Mouse (Mus musculus): ENCODE results near the gene Iqcc. TPM values are rescaled to one million over a fixed set of nuclear protein-coding genes. Genes with fewer than 3 reads are reported as not detected.

The Iqcc gene
- polyA plus RNA-seq, 1 experiment from 2014 or later = 25.0 TPM

GRCm38 (mm10) chr4:129608426-129609025 lies 10.4 kb downstream of the Iqcc start:
- no peak overlapping the region for H3K9ac ChIP-seq (replicated peaks; ENCODE audit: low read length)
- H3K27ac ChIP-seq (replicated peaks; ENCODE audit: low read depth, low read length) = peak overlapping the region; percentile 67
- peaks cover 52% of the 10 kb centered on the region for H3K36me3 ChIP-seq (ENCODE audit: control insufficient read depth, insufficient read depth, low read length)
- no peak overlapping the region for H3K4me2 ChIP-seq (ENCODE audit: low read length)
- no peaks in the 10 kb centered on the region for H3K4me1 ChIP-seq (ENCODE audit: control insufficient read depth, insufficient read depth, low read length)
- no peak overlapping the region for H3K4me3 ChIP-seq (replicated peaks; ENCODE audit: low read depth, low read length)
- WGBS = 34% methylated on average over 7 of the region's 7 CpGs
- H3K27me3 ChIP-seq (ENCODE audit: control insufficient read depth, insufficient read depth, low read length) = no peaks in the 10 kb centered on the region
- H3K9me3 ChIP-seq (ENCODE audit: control insufficient read depth, low read length) = no peaks in the 10 kb centered on the region
- DNase-seq (peak; percentile 93), ATAC-seq (ENCODE audit: low FRiP score, low TSS enrichment) (peak; percentile 81; the same call in 1 of the 2 replicates)

GRCm38 (mm10) chr4:129600233-129601158 lies 18.4 kb downstream of the Iqcc start, which contains the start of the genes Eif3i and Tmem234:
Gene Eif3i, minus strand, starts transcription at chr4:129600648.
Gene Tmem234, plus strand, starts transcription at chr4:129600668.
- H3K4me3 ChIP-seq (replicated peaks; ENCODE audit: low read depth, low read length) = peak within 1 kb of the TSS; percentile 98
- peak within 1 kb of the TSS; percentile 88 for H3K4me2 ChIP-seq (ENCODE audit: low read length)
- peak within 1 kb of the TSS; percentile 91 for H3K9ac ChIP-seq (replicated peaks; ENCODE audit: low read length)
- H3K36me3 ChIP-seq (ENCODE audit: control insufficient read depth, insufficient read depth, low read length) = peaks cover 50% of the 10 kb centered on the region
- H3K27ac ChIP-seq (replicated peaks; ENCODE audit: low read depth, low read length) = peak within 1 kb of the TSS; percentile 79
- H3K9me3 ChIP-seq (ENCODE audit: control insufficient read depth, low read length) = no peaks in the 10 kb centered on the region
- no peaks in the 10 kb centered on the region for H3K27me3 ChIP-seq (ENCODE audit: control insufficient read depth, insufficient read depth, low read length)
- under 1% methylated on average over 73 of the region's 74 CpGs for WGBS
- ATAC-seq (ENCODE audit: low FRiP score, low TSS enrichment) (peak; percentile 84), DNase-seq (peak; percentile 91)
- peaks cover 15% of the 10 kb centered on the region for H3K4me1 ChIP-seq (ENCODE audit: control insufficient read depth, insufficient read depth, low read length)

- Histone ChIP-seq H3K27me3 (ENCODE audit: control insufficient read depth, insufficient read depth, low read length) (no peaks in the 10 kb centered on the region), H3K4me1 (ENCODE audit: control insufficient read depth, insufficient read depth, low read length) (peaks cover 7% of the 10 kb centered on the region; the same call in 1 of the 2 replicates), H3K9ac (replicated peaks; ENCODE audit: low read length) (no peak overlapping the region), H3K4me3 (replicated peaks; ENCODE audit: low read depth, low read length) (no peak overlapping the region), H3K36me3 (ENCODE audit: control insufficient read depth, insufficient read depth, low read length) (peaks cover 38% of the 10 kb centered on the region), H3K9me3 (ENCODE audit: control insufficient read depth, low read length) (no peaks in the 10 kb centered on the region), H3K4me2 (ENCODE audit: low read length) (no peak overlapping the region), H3K27ac (replicated peaks; ENCODE audit: low read depth, low read length) (no peak overlapping the region)
- ATAC-seq (ENCODE audit: low FRiP score, low TSS enrichment) (no peak), DNase-seq (no peak)
- 84% methylated on average over 4 of the region's 4 CpGs for WGBS
These were observed 30.0 kb downstream of the Iqcc start for GRCm38 (mm10) chr4:129588865-129589264.

GRCm38 (mm10) chr4:129586943-129587342 lies 32.0 kb downstream of the Iqcc start:
- Histone ChIP-seq H3K4me3 (replicated peaks; ENCODE audit: low read depth, low read length) (no peak overlapping the region), H3K36me3 (ENCODE audit: control insufficient read depth, insufficient read depth, low read length) (peaks cover 19% of the 10 kb centered on the region), H3K27ac (replicated peaks; ENCODE audit: low read depth, low read length) (no peak overlapping the region), H3K27me3 (ENCODE audit: control insufficient read depth, insufficient read depth, low read length) (no peaks in the 10 kb centered on the region), H3K4me1 (ENCODE audit: control insufficient read depth, insufficient read depth, low read length) (peaks cover 7% of the 10 kb centered on the region; the same call in 1 of the 2 replicates), H3K9ac (replicated peaks; ENCODE audit: low read length) (no peak overlapping the region), H3K9me3 (ENCODE audit: control insufficient read depth, low read length) (no peaks in the 10 kb centered on the region), H3K4me2 (ENCODE audit: low read length) (no peak overlapping the region)
- ATAC-seq (ENCODE audit: low FRiP score, low TSS enrichment) (no peak), DNase-seq (no peak)
- 31% methylated on average over 1 of the region's 1 CpGs for WGBS

GRCm38 (mm10) chr4:129585773-129586172 lies 33.1 kb downstream of the Iqcc start:
- ATAC-seq (ENCODE audit: low FRiP score, low TSS enrichment) = no peak
- H3K27ac ChIP-seq (replicated peaks; ENCODE audit: low read depth, low read length) = no peak overlapping the region
- no peak overlapping the region for H3K4me2 ChIP-seq (ENCODE audit: low read length)
- H3K4me3 ChIP-seq (replicated peaks; ENCODE audit: low read depth, low read length) = no peak overlapping the region
- no peak for DNase-seq
- peaks cover 7% of the 10 kb centered on the region; the same call in 1 of the 2 replicates for H3K4me1 ChIP-seq (ENCODE audit: control insufficient read depth, insufficient read depth, low read length)
- WGBS = 82% methylated on average over 9 of the region's 9 CpGs
- no peaks in the 10 kb centered on the region for H3K27me3 ChIP-seq (ENCODE audit: control insufficient read depth, insufficient read depth, low read length)
- H3K9ac ChIP-seq (replicated peaks; ENCODE audit: low read length) = no peak overlapping the region
- H3K9me3 ChIP-seq (ENCODE audit: control insufficient read depth, low read length) = no peaks in the 10 kb centered on the region
- peaks cover 7% of the 10 kb centered on the region for H3K36me3 ChIP-seq (ENCODE audit: control insufficient read depth, insufficient read depth, low read length)

GRCm38 (mm10) chr4:129584884-129585608 lies 33.9 kb downstream of the Iqcc start:
- H3K9ac ChIP-seq (replicated peaks; ENCODE audit: low read length) = peak overlapping the region; percentile 14; the same call in 1 of the 2 replicates
- 3% methylated on average over 36 of the region's 36 CpGs for WGBS
- peak overlapping the region; percentile 51 for H3K4me2 ChIP-seq (ENCODE audit: low read length)
- ATAC-seq (ENCODE audit: low FRiP score, low TSS enrichment) = no peak
- H3K36me3 ChIP-seq (ENCODE audit: control insufficient read depth, insufficient read depth, low read length) = no peaks in the 10 kb centered on the region
- H3K27ac ChIP-seq (replicated peaks; ENCODE audit: low read depth, low read length) = no peak overlapping the region
- peak; percentile 79 for DNase-seq
- H3K4me1 ChIP-seq (ENCODE audit: control insufficient read depth, insufficient read depth, low read length) = peaks cover 7% of the 10 kb centered on the region; the same call in 1 of the 2 replicates
- H3K27me3 ChIP-seq (ENCODE audit: control insufficient read depth, insufficient read depth, low read length) = no peaks in the 10 kb centered on the region
- no peaks in the 10 kb centered on the region for H3K9me3 ChIP-seq (ENCODE audit: control insufficient read depth, low read length)
- H3K4me3 ChIP-seq (replicated peaks; ENCODE audit: low read depth, low read length) = peak overlapping the region; percentile 28

GRCm38 (mm10) chr4:129584370-129584769 lies 34.5 kb downstream of the Iqcc start:
- H3K27me3 ChIP-seq (ENCODE audit: control insufficient read depth, insufficient read depth, low read length) = no peaks in the 10 kb centered on the region
- peak overlapping the region; percentile 51 for H3K4me2 ChIP-seq (ENCODE audit: low read length)
- 85% methylated on average over 1 of the region's 1 CpGs for WGBS
- no peak overlapping the region for H3K27ac ChIP-seq (replicated peaks; ENCODE audit: low read depth, low read length)
- peaks cover 7% of the 10 kb centered on the region; the same call in 1 of the 2 replicates for H3K4me1 ChIP-seq (ENCODE audit: control insufficient read depth, insufficient read depth, low read length)
- DNase-seq (no peak), ATAC-seq (ENCODE audit: low FRiP score, low TSS enrichment) (no peak)
- H3K4me3 ChIP-seq (replicated peaks; ENCODE audit: low read depth, low read length) = no peak overlapping the region
- no peaks in the 10 kb centered on the region for H3K9me3 ChIP-seq (ENCODE audit: control insufficient read depth, low read length)
- no peak overlapping the region for H3K9ac ChIP-seq (replicated peaks; ENCODE audit: low read length)
- H3K36me3 ChIP-seq (ENCODE audit: control insufficient read depth, insufficient read depth, low read length) = no peaks in the 10 kb centered on the region

GRCm38 (mm10) chr4:129582251-129582650 lies 36.6 kb downstream of the Iqcc start:
- no peak overlapping the region for H3K9ac ChIP-seq (replicated peaks; ENCODE audit: low read length)
- peaks cover 8% of the 10 kb centered on the region; the same call in 1 of the 2 replicates for H3K4me1 ChIP-seq (ENCODE audit: control insufficient read depth, insufficient read depth, low read length)
- H3K36me3 ChIP-seq (ENCODE audit: control insufficient read depth, insufficient read depth, low read length) = no peaks in the 10 kb centered on the region
- H3K4me3 ChIP-seq (replicated peaks; ENCODE audit: low read depth, low read length) = no peak overlapping the region
- ATAC-seq (ENCODE audit: low FRiP score, low TSS enrichment) (no peak), DNase-seq (no peak)
- H3K9me3 ChIP-seq (ENCODE audit: control insufficient read depth, low read length) = no peaks in the 10 kb centered on the region
- H3K4me2 ChIP-seq (ENCODE audit: low read length) = no peak overlapping the region
- no peaks in the 10 kb centered on the region for H3K27me3 ChIP-seq (ENCODE audit: control insufficient read depth, insufficient read depth, low read length)
- H3K27ac ChIP-seq (replicated peaks; ENCODE audit: low read depth, low read length) = no peak overlapping the region
- 86% methylated on average over 1 of the region's 1 CpGs for WGBS
